Mouse (Mus musculus): ENCODE measurements around the gene Elmod2.

GRCm38 (mm10) chr8:83332864-83333263 is 578 bp upstream of the Elmod2 start:
- TF ChIP-seq CTCF (IDR thresholded peaks at IDR 0.05; ENCODE audit: extremely low read depth, insufficient read length, insufficient replicate concordance, low read depth, low read length) (no peak), POLR2A (IDR thresholded peaks at IDR 0.05; ENCODE audit: low read depth, low read length) (no peak)

All from small intestine, adult 2 months (tissue).